26 mouse cellular contexts compared by ENCODE assay signal in genomic region chr3:143647237-143647636, GRCm38 (mm10).
DNase-seq lines count a peak whose midpoint lies in the region; ATAC-seq and TF ChIP-seq lines count a peak whose summit lies in the region.
"Had no signal": no experiment of that assay in that cellular context is flagged by ENCODE, and none has a peak within 500 bp of the region (broad histone marks: within the 10 kb centered on the region; RNA-seq: fewer than 3 reads in every experiment).

No protein-coding gene starts in this region.

- no peak for TF ChIP-seq CTCF in spleen, adult 2 months (IDR thresholded peaks at IDR 0.05; ENCODE audit: extremely low read depth, insufficient read depth, insufficient read length, insufficient replicate concordance)
- no peak for TF ChIP-seq CTCF in bone marrow, adult 2 months (IDR thresholded peaks at IDR 0.05; ENCODE audit: control insufficient read depth, insufficient read depth, low read length)

- no peaks in the 10 kb centered on the region; the same call in 1 of the 2 replicates for H3K4me1 ChIP-seq in spleen, adult 2 months (ENCODE audit: control insufficient read depth, insufficient read depth, insufficient read length)
- H3K4me1 ChIP-seq in bone marrow, adult 2 months (ENCODE audit: control insufficient read depth, insufficient read depth, low read length): peaks cover 1% of the 10 kb centered on the region; the same call in 1 of the 2 replicates
- H3K4me1 ChIP-seq: forebrain, embryonic 12.5 days; forebrain, embryonic 15.5 days; hindbrain, embryonic 10.5 days; hindbrain, embryonic 13.5 days had no signal

- WGBS in spleen, adult 2 months: 45% methylated on average over 2 of the region's 2 CpGs
- WGBS in bone marrow, adult 2 months: 37% methylated on average over 2 of the region's 2 CpGs

- ATAC-seq in CD4-positive, CD25-positive, alpha-beta regulatory T cell, adult 4 months: peak; percentile 59
- 0 out of 2 replicates have a peak, but pooled peaks have one; percentile 16 for ATAC-seq in neutrophil, adult 5-6 weeks (ENCODE audit: extremely low read depth, insufficient number of reproducible peaks, low FRiP score, poor library complexity, severe bottlenecking)
- ATAC-seq: forebrain, embryonic 15.5 days; hindbrain, embryonic 16.5 days had no signal

- no peaks in the 10 kb centered on the region for H3K36me3 ChIP-seq in spleen, adult 2 months (ENCODE audit: control insufficient read depth, insufficient read depth, low read length)
- H3K36me3 ChIP-seq: embryonic facial prominence, embryonic 10.5 days; embryonic facial prominence, embryonic 13.5 days; forebrain, embryonic 12.5 days; forebrain, embryonic 15.5 days; hindbrain, embryonic 10.5 days; hindbrain, embryonic 13.5 days had no signal

- H3K27ac ChIP-seq in spleen, adult 2 months (ENCODE audit: insufficient read depth, low read length): peak overlapping the region; percentile 84
- H3K27ac ChIP-seq in bone marrow, adult 2 months (ENCODE audit: control insufficient read depth, insufficient read depth, low read depth, low read length, poor library complexity): peak overlapping the region; percentile 24; the same call in 1 of the 2 replicates
- H3K27ac ChIP-seq: embryonic facial prominence, embryonic 10.5 days; embryonic facial prominence, embryonic 13.5 days; forebrain, embryonic 12.5 days; forebrain, embryonic 15.5 days; gastrocnemius, adult 2 months; hindbrain, embryonic 10.5 days; hindbrain, embryonic 13.5 days had no signal

- no peak for TF ChIP-seq POLR2A in spleen, adult 2 months (IDR thresholded peaks at IDR 0.05; ENCODE audit: low read depth, low read length)
- no peak for TF ChIP-seq POLR2A in bone marrow, adult 2 months (IDR thresholded peaks at IDR 0.05; ENCODE audit: borderline replicate concordance, control insufficient read depth, low read depth, low read length)

- H3K27me3 ChIP-seq in spleen, adult 2 months (ENCODE audit: control insufficient read depth, insufficient read depth, low read length): no peaks in the 10 kb centered on the region
- H3K27me3 ChIP-seq: embryonic facial prominence, embryonic 13.5 days; forebrain, embryonic 12.5 days; forebrain, embryonic 15.5 days; hindbrain, embryonic 13.5 days had no signal

- H3K4me3 ChIP-seq in spleen, adult 2 months (ENCODE audit: extremely low read depth, insufficient read depth, insufficient read length): peak overlapping the region; percentile 32; the same call in 1 of the 2 replicates
- peak overlapping the region; percentile 14 for H3K4me3 ChIP-seq in bone marrow, adult 2 months (replicated peaks; ENCODE audit: control insufficient read depth, low read depth, low read length)
- H3K4me3 ChIP-seq: embryonic facial prominence, embryonic 10.5 days; embryonic facial prominence, embryonic 13.5 days; erythroblast, embryonic 14.5 days; forebrain, embryonic 12.5 days; forebrain, embryonic 15.5 days; gastrocnemius, adult 2 months; hindbrain, embryonic 10.5 days; hindbrain, embryonic 13.5 days had no signal

- DNase-seq in spleen, adult 2 months (ENCODE audit: low read depth in 1 of 2, low spot score in 2 of 2): no peak
- DNase-seq in spleen, postnatal 36 days (ENCODE audit: low spot score in 2 of 2): no peak
- DNase-seq in cerebellum, postnatal 25 days: no peak
- no peak for DNase-seq in thymus, postnatal 0 days (ENCODE audit: low spot score)
- no peak for DNase-seq in heart, postnatal 4 days
- DNase-seq: adrenal gland, postnatal 10 days; adrenal gland, postnatal 36 days; cerebellum, adult 11 months; cerebellum, adult 2 months; cerebellum, adult 9-11 months; cerebellum, postnatal 36 days; embryo, embryonic 11 days; gastrocnemius, adult 2 months; gastrocnemius, postnatal 14 days; heart, adult 11 months had no signal
